ENCODE assay signal across 8 mouse cellular contexts in genomic region chr9:50738914-50739870, GRCm38 (mm10). TPM values are rescaled to one million over a fixed set of nuclear protein-coding genes. Genes with fewer than 3 reads are reported as not detected.
DNase-seq lines count a peak whose midpoint lies in the region; ATAC-seq and TF ChIP-seq lines count a peak whose summit lies in the region.

TSS of gene Dixdc1 (minus strand) at chr9:50739517.

- no peak within 1 kb of the TSS for H3K27ac ChIP-seq in cerebellum, adult 2 months (ENCODE audit: insufficient read depth, low read length)
- H3K27ac ChIP-seq in forebrain, postnatal 0 days (ENCODE audit: low read depth, low read length), result 0 out of 2 replicates have a peak within 1 kb of the TSS, but pooled peaks have one; percentile 4
- 0 out of 2 replicates have a peak within 1 kb of the TSS, but pooled peaks have one; percentile 9 for H3K27ac ChIP-seq in lung, embryonic 14.5 days (ENCODE audit: low read depth)
- no peak within 1 kb of the TSS; the same call in 1 of the 2 replicates for H3K27ac ChIP-seq in thymus, adult 2 months (ENCODE audit: control insufficient read depth, insufficient read depth, low read length)

- no peak for TF ChIP-seq CTCF in G1E (IDR thresholded peaks at IDR 0.05; ENCODE audit: low read depth, low read length)
- no peak for TF ChIP-seq CTCF in cerebellum, adult 2 months (IDR thresholded peaks at IDR 0.05; ENCODE audit: borderline replicate concordance, insufficient read depth, low read depth, low read length)
- TF ChIP-seq CTCF in forebrain, postnatal 0 days (IDR thresholded peaks at IDR 0.05; ENCODE audit: low read depth), result no peak
- no peak for TF ChIP-seq CTCF in lung, embryonic 14.5 days (IDR thresholded peaks at IDR 0.05; ENCODE audit: low read depth)
- no peak for TF ChIP-seq CTCF in thymus, adult 2 months (IDR thresholded peaks at IDR 0.05; ENCODE audit: borderline replicate concordance, control insufficient read depth, extremely low read depth, insufficient read depth, low read length, poor library complexity)

- H3K4me2 ChIP-seq in forebrain, postnatal 0 days (ENCODE audit: low read depth), result peak within 1 kb of the TSS; percentile 61
- H3K4me2 ChIP-seq in lung, embryonic 14.5 days, result peak within 1 kb of the TSS; percentile 64

- peak within 1 kb of the TSS; percentile 40 for H3K9ac ChIP-seq in forebrain, postnatal 0 days
- H3K9ac ChIP-seq in lung, embryonic 14.5 days, result peak within 1 kb of the TSS; percentile 21; the same call in 1 of the 2 replicates

- no peak for ATAC-seq in G1E (ENCODE audit: extremely low read depth, insufficient number of reproducible peaks, low FRiP score, poor library complexity, severe bottlenecking)
- peak; percentile 96 for ATAC-seq in forebrain, postnatal 0 days
- peak; percentile 98 for ATAC-seq in lung, embryonic 14.5 days (ENCODE audit: insufficient read depth)

- no peaks in the 10 kb centered on the region for H3K36me3 ChIP-seq in G1E (replicated peaks)
- H3K36me3 ChIP-seq in forebrain, postnatal 0 days (ENCODE audit: insufficient read depth), result no peaks in the 10 kb centered on the region
- H3K36me3 ChIP-seq in lung, embryonic 14.5 days (ENCODE audit: insufficient read depth), result no peaks in the 10 kb centered on the region
- no peaks in the 10 kb centered on the region for H3K36me3 ChIP-seq in thymus, adult 2 months (ENCODE audit: control insufficient read depth, insufficient read depth, low read length)

- peak within 1 kb of the TSS; percentile 34; the same call in 1 of the 2 replicates for H3K4me3 ChIP-seq in G1E (ENCODE audit: low read depth, low read length)
- peak within 1 kb of the TSS; percentile 52 for H3K4me3 ChIP-seq in cerebellum, adult 2 months (replicated peaks; ENCODE audit: insufficient read depth, low read depth, low read length)
- peak within 1 kb of the TSS; percentile 36 for H3K4me3 ChIP-seq in forebrain, postnatal 0 days (ENCODE audit: low read depth, low read length)
- H3K4me3 ChIP-seq in lung, embryonic 14.5 days (ENCODE audit: low read depth, low read length), result peak within 1 kb of the TSS; percentile 30
- peak within 1 kb of the TSS; percentile 25 for H3K4me3 ChIP-seq in thymus, adult 2 months (ENCODE audit: control insufficient read depth, insufficient read depth, low read length)

- WGBS in cerebellum, adult 2 months, result 14% methylated on average over 35 of the region's 36 CpGs
- WGBS in forebrain, postnatal 0 days, result 14% methylated on average over 36 of the region's 36 CpGs
- 11% methylated on average over 36 of the region's 36 CpGs for WGBS in lung, embryonic 14.5 days
- 9% methylated on average over 36 of the region's 36 CpGs for WGBS in thymus, adult 2 months

- H3K4me1 ChIP-seq in G1E (ENCODE audit: insufficient read depth, low read depth, low read length), result peaks cover 5% of the 10 kb centered on the region
- H3K4me1 ChIP-seq in cerebellum, adult 2 months (ENCODE audit: control insufficient read depth, insufficient read depth, low read length), result no peaks in the 10 kb centered on the region
- H3K4me1 ChIP-seq in forebrain, postnatal 0 days (ENCODE audit: insufficient read depth), result no peaks in the 10 kb centered on the region; the same call in 1 of the 2 replicates
- H3K4me1 ChIP-seq in lung, embryonic 14.5 days (ENCODE audit: insufficient read depth), result no peaks in the 10 kb centered on the region; the same call in 1 of the 2 replicates
- H3K4me1 ChIP-seq in thymus, adult 2 months (replicated peaks; ENCODE audit: control insufficient read depth, insufficient read depth, low read length), result peaks cover 9% of the 10 kb centered on the region

- H3K27me3 ChIP-seq in G1E (ENCODE audit: insufficient read depth, low read length), result peaks cover 39% of the 10 kb centered on the region
- no peaks in the 10 kb centered on the region for H3K27me3 ChIP-seq in cerebellum, adult 2 months (ENCODE audit: control insufficient read depth, insufficient read depth, low read length)
- H3K27me3 ChIP-seq in forebrain, postnatal 0 days (ENCODE audit: insufficient read depth, low read length), result no peaks in the 10 kb centered on the region
- H3K27me3 ChIP-seq in lung, embryonic 14.5 days (ENCODE audit: insufficient read depth, low read length), result no peaks in the 10 kb centered on the region
- H3K27me3 ChIP-seq in thymus, adult 2 months (ENCODE audit: control insufficient read depth, insufficient read depth, low read length), result no peaks in the 10 kb centered on the region

- TF ChIP-seq POLR2A in cerebellum, adult 2 months (IDR thresholded peaks at IDR 0.05; ENCODE audit: borderline replicate concordance, insufficient read depth, low read length), result no peak
- TF ChIP-seq POLR2A in thymus, adult 2 months (IDR thresholded peaks at IDR 0.05; ENCODE audit: control insufficient read depth, extremely low read depth, insufficient read depth, low read length, poor library complexity), result no peak

- DNase-seq in G1E (ENCODE audit: low spot score), result no peak
- DNase-seq in cerebellum, adult 2 months, result peak; percentile 83 to 88
- peak; percentile 86 for DNase-seq in forebrain, postnatal 0 days
- peak; percentile 98 for DNase-seq in heart, postnatal 4 days
- peak; percentile 93 to 94 for DNase-seq in layer of hippocampus, adult 8-10 months (ENCODE audit: low spot score in 2 of 2)
- DNase-seq in lung, embryonic 14.5 days, result peak; percentile 97
- DNase-seq in ovary, adult 18-20 months (ENCODE audit: low spot score), result peak; percentile 92
- DNase-seq in thymus, adult 2 months, result peak; percentile 81

- H3K9me3 ChIP-seq in G1E (replicated peaks), result no peaks in the 10 kb centered on the region
- no peaks in the 10 kb centered on the region for H3K9me3 ChIP-seq in forebrain, postnatal 0 days (ENCODE audit: low read length)
- no peaks in the 10 kb centered on the region for H3K9me3 ChIP-seq in lung, embryonic 14.5 days (ENCODE audit: low read depth, low read length)

RNA-seq across cellular contexts. Expression of gene Dixdc1, which starts in this region (rescaled TPM):
- total RNA-seq in G1E (2014; fragmentation: Nextera tagmentation) (not detected in 2 replicates), G1E (2017) (under 0.01 and 0.27 TPM in 2 replicates)
- not detected in 2 replicates for polyA plus RNA-seq in G1E (2012)
- polyA plus RNA-seq in cerebellum, adult 2 months (2012; rRNA removed), result 81.7 and 85.7 TPM in 2 replicates
- total RNA-seq in forebrain, postnatal 0 days (2014; rRNA removed), result 54.3 and 59.9 TPM in 2 replicates
- polyA plus RNA-seq in forebrain, postnatal 0 days (2015; fragmentation: Nextera tagmentation; extraction: Ambion mirVana), result 17.1 and 26.8 TPM in 2 replicates
- 10 to 100 TPM in 1 of 2 experiments, 1 to 10 TPM in 1; 9.9 to 10.1 TPM for total RNA-seq in heart, postnatal 4 days (2021)
- total RNA-seq in layer of hippocampus, adult 8-10 months (2022), result 100 to 1,000 TPM in 2 of 4 experiments, 10 to 100 TPM in 2; 67.3 to 107 (median 93.0) TPM
- polyA plus RNA-seq in lung, embryonic 14.5 days (2014; fragmentation: Nextera tagmentation; extraction: Ambion mirVana), result 11.6 and 12.1 TPM in 2 replicates
- 0.37 and 0.77 TPM in 2 replicates for polyA plus RNA-seq in thymus, adult 2 months (2012; rRNA removed)

Comparison
In these comparisons a context has a peak if more than half of its experiments do, and no peak if none do; other contexts are left out.
1. RNA of gene Dixdc1 (total RNA-seq): 67.3 to 107 TPM in layer of hippocampus, adult 8-10 months, 54.3 to 59.9 TPM in forebrain, postnatal 0 days and 9.9 to 10.1 TPM in heart, postnatal 4 days; under 0.01 to 0.27 TPM in G1E; every median in the first group is over 4 times any median in the second.
2. Peak in DNase-seq and H3K4me3 ChIP-seq in thymus, adult 2 months; RNA of the gene not detected or under 1 TPM.
3. H3K27ac ChIP-seq: peak in forebrain, postnatal 0 days (single experiment) and lung, embryonic 14.5 days (single experiment); none in cerebellum, adult 2 months (single experiment) and thymus, adult 2 months (single experiment).
4. Peak in every context shown above with its lines, with median percentiles within 50 percentile points of each other: H3K4me3 ChIP-seq.